Mouse (Mus musculus) midbrain, embryonic 16.5 days (tissue): ENCODE results near the gene Crip1. TPM values are rescaled to one million over a fixed set of nuclear protein-coding genes. Genes with fewer than 3 reads are reported as not detected.
A peak's percentile ranks its signal among the peaks of the same experiment; 100 is the strongest.

Experiments
- ATAC-seq: fragments of 200-750 bp; cut with Nextera tagmentation; 2 replicates; pipeline ENCODE4 v1.8.0; 2017; ENCODE audit warnings: moderate TSS enrichment
- H3K27ac ChIP-seq: fragments of 300-500 bp; sonication (generic); 2 replicates; pipeline ENCODE4 v1.5.1; 2014; ENCODE audit warnings: mild to moderate bottlenecking, low read length, mixed read lengths
- H3K27me3 ChIP-seq: fragments of 300-500 bp; sonication (generic); 2 replicates; pipeline ENCODE4 v1.6.1; 2014; ENCODE audit warnings: low read depth, low read length, mixed read lengths; ENCODE audit not compliant: control insufficient read depth, insufficient read depth
- H3K36me3 ChIP-seq: fragments of 300-500 bp; sonication (generic); 2 replicates; pipeline ENCODE4 v1.6.1; 2014; ENCODE audit warnings: mild to moderate bottlenecking, low read length, moderate library complexity, mixed read lengths; ENCODE audit not compliant: control insufficient read depth, insufficient read depth
- H3K4me1 ChIP-seq: fragments of 300-500 bp; sonication (generic); 2 replicates; pipeline ENCODE4 v1.6.1; 2014; ENCODE audit warnings: mild to moderate bottlenecking, low read length, mixed read lengths; ENCODE audit not compliant: control insufficient read depth, insufficient read depth
- H3K4me2 ChIP-seq: fragments of 300-500 bp; sonication (generic); 2 replicates; pipeline ENCODE4 v1.6.1; 2014; ENCODE audit warnings: mild to moderate bottlenecking, low read length, mixed read lengths
- H3K4me3 ChIP-seq: fragments of 300-500 bp; sonication (generic); 2 replicates; pipeline ENCODE4 v1.5.1; 2014; ENCODE audit warnings: low read depth, mild to moderate bottlenecking, low read length, moderate library complexity, mixed read lengths
- H3K9ac ChIP-seq: fragments of 300-500 bp; sonication (generic); 2 replicates; pipeline ENCODE4 v1.6.1; 2014; ENCODE audit warnings: low read depth, low read length, mixed read lengths
- H3K9me3 ChIP-seq: fragments of 300-500 bp; sonication (generic); replicated peaks from 2 replicates; pipeline ENCODE4 v1.6.1; 2014; ENCODE audit warnings: mild to moderate bottlenecking, low read length, mixed read lengths; ENCODE audit not compliant: control insufficient read depth, poor library complexity, severe bottlenecking
- WGBS: fragments of 180-500 bp; shearing (Covaris S2); extraction: QIAGEN DNeasy Blood & Tissue Kit; methylation state at CpG from one replicate; pipeline ENCODE4 v1.1.7; 2014; 5-methylcytosine and 5-hydroxymethylcytosine counted together
- polyA plus RNA-seq: library from polyadenylated mRNA; unstranded; fragments of >200 nt; fragmentation: Nextera tagmentation; extraction: Ambion mirVana; gene quantifications from 2 replicates; pipeline ENCODE4 v1.2.1, GENCODE M21; 2015

Crip1 gene
- polyA plus RNA-seq, 1 experiment from 2014 or later: 16.8 TPM

DNA sequence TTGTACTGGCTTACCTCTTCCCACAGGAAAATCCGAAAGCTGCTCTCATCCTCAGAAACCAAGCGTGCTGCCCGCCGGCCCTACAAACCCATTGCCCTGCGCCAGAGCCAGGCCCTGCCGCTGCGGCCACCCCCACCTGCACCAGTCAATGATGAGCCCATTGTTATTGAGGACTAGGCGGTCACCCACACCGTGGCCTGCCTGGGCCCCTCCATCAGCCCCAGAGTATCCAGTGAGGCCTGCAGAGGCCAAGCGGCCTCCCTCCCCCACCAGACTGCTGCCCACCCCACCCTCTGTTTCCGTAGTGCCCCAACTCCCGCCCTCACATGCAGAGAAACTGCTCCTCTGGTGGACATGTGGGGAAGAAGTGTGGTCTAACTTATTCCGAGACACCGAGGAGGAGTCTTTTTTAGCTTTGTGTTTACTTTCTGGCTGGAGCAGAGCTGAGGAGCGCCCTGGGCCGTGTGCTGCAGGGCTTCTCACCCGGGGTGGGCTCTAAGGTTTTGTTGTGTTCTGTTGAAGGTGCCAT is 9.6 kb upstream of the Crip1 start:
- Histone ChIP-seq H3K4me1 (peaks cover 17% of the 10 kb centered on the region), H3K4me3 (no peak overlapping the region), H3K36me3 (peaks cover 45% of the 10 kb centered on the region), H3K4me2 (no peak overlapping the region), H3K27ac (no peak overlapping the region), H3K27me3 (no peaks in the 10 kb centered on the region), H3K9me3 (no peaks in the 10 kb centered on the region), H3K9ac (no peak overlapping the region)
- no peak for ATAC-seq
- 76% methylated on average over 17 of the region's 17 CpGs for whole genome bisulfite sequencing

DNA sequence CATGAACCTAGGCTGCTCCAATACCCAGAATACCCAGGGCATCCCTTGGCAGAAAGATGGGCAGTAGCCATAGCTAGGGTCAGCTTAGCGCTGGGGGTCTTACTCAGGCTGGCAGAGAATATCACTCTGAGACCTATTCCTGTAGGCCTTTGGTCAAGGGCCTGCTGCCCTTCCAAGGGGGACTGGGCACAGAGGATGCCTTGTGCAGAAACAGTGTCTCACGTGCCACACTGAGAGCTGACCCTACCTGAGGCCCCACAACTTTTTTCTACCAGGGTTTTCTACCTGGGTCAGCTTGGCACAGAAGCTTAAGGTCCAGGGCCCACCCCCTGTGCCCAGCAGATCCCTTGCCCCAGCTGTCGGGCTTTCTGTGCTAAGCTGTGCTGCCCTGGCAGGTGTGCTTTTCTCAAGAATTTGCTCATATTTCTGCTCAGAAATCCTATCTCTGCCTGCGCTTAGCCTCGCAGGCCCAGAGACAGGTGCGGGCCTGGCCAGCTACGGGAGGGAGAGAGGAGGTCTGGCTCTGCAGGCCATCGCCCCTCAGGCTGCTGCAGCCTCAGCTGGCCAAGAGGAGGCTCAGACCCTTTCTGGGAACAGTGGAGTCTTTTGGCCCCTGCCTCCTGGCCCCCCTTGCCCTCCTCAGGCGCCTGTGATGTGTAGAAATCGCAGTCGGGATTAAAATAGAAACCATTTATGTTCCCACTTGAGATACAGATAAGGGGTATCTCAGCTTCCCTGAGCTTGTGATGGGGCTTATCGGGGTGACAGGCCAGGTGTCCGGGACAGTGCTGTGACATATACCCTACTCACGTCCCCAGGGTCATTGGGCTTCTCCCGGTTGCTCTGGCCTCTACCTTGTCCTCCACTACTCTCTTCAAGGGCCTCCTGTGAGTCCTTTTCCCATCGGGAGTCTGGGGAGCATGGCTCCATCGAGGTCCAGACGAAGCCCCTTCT is 8.6 kb upstream of the Crip1 start:
- WGBS: 92% methylated on average over 18 of the region's 18 CpGs
- H3K4me1 ChIP-seq: peaks cover 26% of the 10 kb centered on the region
- no peak overlapping the region for H3K4me2 ChIP-seq
- no peak overlapping the region for H3K4me3 ChIP-seq
- ATAC-seq: no peak
- no peaks in the 10 kb centered on the region for H3K27me3 ChIP-seq
- H3K9ac ChIP-seq: no peak overlapping the region
- H3K36me3 ChIP-seq: peaks cover 37% of the 10 kb centered on the region
- no peaks in the 10 kb centered on the region for H3K9me3 ChIP-seq
- H3K27ac ChIP-seq: 0 out of 2 replicates have a peak overlapping the region, but pooled peaks have one; percentile 1

DNA sequence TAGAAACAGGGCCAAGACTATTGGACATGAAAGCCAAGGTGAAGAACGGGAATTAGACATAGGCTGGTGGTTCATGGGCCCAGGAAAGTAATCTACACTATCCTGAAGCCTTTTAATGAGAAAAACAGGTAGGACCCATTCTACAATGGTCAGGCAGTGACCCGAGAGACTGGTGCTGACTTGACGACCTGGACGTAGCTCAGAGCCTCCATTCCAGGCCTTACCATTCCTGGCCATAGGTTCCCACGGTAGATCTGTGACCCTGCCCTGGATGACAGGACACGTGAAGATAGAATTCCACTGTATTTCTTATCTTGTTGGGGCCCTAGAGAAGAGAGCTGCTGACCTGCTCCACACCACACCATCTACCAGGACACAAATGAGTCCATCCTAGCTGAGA is 7.8 kb upstream of the Crip1 start:
- Histone ChIP-seq H3K4me3 (no peak overlapping the region), H3K27ac (no peak overlapping the region), H3K9ac (no peak overlapping the region), H3K4me2 (no peak overlapping the region), H3K9me3 (no peaks in the 10 kb centered on the region), H3K27me3 (no peaks in the 10 kb centered on the region), H3K36me3 (peaks cover 29% of the 10 kb centered on the region), H3K4me1 (peaks cover 34% of the 10 kb centered on the region)
- WGBS: 77% methylated on average over 6 of the region's 6 CpGs
- no peak for ATAC-seq

DNA sequence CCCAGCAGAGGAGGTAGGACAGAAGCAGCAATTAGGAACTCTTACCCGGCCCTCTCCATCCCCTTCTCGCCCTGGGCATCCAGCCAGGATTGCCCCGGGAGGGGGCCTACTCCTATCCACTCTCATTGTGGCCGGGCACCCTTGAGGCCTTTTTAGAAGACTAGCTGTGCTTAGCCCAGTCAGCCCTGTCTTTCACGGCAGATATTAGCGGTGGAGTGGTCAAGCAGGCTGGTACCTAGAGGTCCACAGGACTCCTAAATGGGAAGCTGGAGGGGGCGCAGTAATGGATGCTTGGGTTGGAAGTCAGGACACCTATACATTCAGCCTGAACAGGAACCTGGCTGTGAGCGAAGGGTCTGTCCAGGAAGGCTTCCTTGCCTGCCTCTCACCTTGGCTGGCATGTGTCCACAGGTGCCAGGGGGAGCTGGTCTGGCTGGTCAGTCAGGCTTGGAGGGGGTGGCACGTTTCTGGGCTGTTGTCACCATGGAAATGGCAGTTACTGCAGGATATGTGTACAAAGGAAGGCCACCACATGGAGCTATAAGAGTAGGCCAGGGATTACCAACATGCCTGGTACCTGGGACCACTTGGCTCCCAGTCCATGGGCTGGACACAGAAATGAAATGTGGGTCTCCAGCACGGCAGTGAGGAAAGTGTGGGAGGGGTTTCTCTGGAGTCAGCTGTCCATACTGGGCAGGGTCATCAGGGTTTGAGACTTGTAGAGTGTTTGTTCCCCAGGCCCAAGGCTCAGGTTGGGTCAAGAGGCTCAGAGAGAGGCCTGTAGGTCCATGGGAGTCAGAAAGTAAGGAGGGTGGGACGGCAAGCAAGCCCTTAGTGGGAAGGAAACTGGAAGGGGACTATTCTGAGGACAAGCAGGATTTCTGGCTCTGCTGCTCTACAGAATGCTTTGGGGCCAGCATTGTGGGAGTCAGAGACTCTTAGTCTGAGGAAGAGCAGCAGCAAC is 6.9 kb upstream of the Crip1 start:
- H3K4me1 ChIP-seq: peaks cover 35% of the 10 kb centered on the region
- 29% methylated on average over 11 of the region's 11 CpGs for WGBS

DNA sequence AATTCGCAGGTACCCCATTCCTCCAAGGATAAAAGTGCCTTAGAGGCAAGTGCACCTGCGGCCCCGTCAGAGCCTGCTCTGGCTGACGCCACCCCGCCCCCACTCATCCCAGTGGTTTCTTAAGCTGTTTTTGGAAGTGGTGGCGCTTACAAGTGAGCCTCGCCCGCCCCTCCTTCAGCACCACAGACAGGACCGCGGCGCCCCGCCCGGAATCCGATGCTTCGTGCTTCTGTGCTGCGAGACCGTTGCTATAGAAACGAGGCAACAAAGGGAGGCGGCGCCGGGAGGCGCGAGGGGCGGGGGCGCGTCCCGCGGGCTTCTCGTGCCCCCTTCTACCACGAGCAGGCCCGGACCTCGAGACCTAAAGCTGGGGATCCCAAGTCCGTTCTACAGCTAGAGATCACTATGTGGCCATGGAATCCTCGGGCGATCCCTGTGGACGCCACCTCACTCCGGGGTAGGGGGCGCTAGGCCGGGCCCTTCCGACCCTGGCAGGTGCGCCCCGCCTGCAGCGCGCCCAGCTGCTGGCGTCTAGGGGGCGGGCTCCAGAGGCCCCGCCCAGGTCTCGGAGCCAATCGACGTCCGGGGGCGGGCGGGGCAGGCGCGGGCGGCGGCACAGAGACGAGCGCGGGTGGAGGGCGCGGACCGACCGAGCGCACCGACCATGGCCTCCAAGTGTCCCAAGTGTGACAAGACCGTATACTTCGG is 6.1 kb upstream of the Crip1 start, which contains the start of gene Crip2:
Crip2 (plus strand) TSS at position 329 of the 708 bp plus-strand sequence.
- H3K36me3 ChIP-seq: peaks cover 24% of the 10 kb centered on the region
- H3K9me3 ChIP-seq: no peaks in the 10 kb centered on the region
- H3K4me1 ChIP-seq: peaks cover 35% of the 10 kb centered on the region
- H3K27ac ChIP-seq: peak within 1 kb of the TSS; percentile 83
- H3K9ac ChIP-seq: peak within 1 kb of the TSS; percentile 71
- peak; percentile 87 for ATAC-seq
- H3K4me3 ChIP-seq: peak within 1 kb of the TSS; percentile 51
- under 1% methylated on average over 66 of the region's 68 CpGs for WGBS
- peak within 1 kb of the TSS; percentile 70 for H3K4me2 ChIP-seq
- H3K27me3 ChIP-seq: no peaks in the 10 kb centered on the region

More for the DNA sequence above, 6.9 kb upstream of the Crip1 start:
- peak overlapping the region; percentile 71 for H3K9ac ChIP-seq
- peak overlapping the region; percentile 51 for H3K4me3 ChIP-seq
- ATAC-seq: peak; percentile 5
- H3K27me3 ChIP-seq: no peaks in the 10 kb centered on the region
- no peaks in the 10 kb centered on the region for H3K9me3 ChIP-seq
- H3K36me3 ChIP-seq: peaks cover 26% of the 10 kb centered on the region
- H3K4me2 ChIP-seq: peak overlapping the region; percentile 70
- peak overlapping the region; percentile 83 for H3K27ac ChIP-seq

DNA sequence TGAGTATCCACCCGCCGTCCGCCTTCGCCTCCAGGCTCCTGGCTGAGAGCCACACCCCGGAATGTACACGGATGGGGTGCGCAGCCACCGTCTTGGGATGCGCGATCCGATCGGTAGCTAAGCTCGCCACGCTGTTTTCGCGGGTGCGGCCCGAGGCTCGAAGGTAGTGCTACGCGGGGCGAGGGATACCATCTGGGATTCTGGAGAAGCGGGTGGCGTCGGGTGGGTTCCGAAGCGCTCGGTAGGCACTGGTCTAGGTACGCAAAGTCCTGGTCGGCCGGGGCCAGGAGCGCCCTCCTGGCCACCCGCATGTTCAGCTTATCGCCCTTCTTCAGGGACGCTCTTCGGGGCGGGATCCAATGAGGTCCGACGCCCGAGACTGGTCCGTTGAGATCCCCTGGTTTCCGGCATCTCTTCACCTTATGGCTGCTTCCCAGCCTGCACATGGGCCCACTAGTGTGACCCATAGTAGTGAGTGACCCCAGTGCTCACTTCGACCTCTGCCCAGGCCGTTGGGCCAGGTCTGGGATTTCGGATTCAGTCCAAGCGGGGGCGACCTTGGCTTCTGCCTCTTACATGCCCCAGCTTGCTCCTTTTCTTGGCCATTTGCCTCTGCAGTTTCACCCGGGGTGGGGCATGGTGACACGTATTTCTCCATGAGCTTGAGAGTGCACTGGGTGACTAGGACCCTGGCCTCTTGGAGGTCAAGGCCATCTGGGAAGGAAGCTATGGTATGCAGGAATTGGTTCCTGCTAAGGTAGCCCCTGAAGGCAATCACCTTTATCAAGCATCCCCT is 5.3 kb upstream of the Crip1 start:
- Histone ChIP-seq H3K9ac (peak overlapping the region; percentile 71), H3K27ac (peak overlapping the region; percentile 83), H3K9me3 (no peaks in the 10 kb centered on the region), H3K4me1 (peaks cover 35% of the 10 kb centered on the region), H3K4me3 (peak overlapping the region; percentile 51), H3K36me3 (peaks cover 20% of the 10 kb centered on the region), H3K4me2 (peak overlapping the region; percentile 70), H3K27me3 (no peaks in the 10 kb centered on the region)
- 2% methylated on average over 49 of the region's 49 CpGs for WGBS
- ATAC-seq: no peak; the same call in 1 of the 2 replicates

DNA sequence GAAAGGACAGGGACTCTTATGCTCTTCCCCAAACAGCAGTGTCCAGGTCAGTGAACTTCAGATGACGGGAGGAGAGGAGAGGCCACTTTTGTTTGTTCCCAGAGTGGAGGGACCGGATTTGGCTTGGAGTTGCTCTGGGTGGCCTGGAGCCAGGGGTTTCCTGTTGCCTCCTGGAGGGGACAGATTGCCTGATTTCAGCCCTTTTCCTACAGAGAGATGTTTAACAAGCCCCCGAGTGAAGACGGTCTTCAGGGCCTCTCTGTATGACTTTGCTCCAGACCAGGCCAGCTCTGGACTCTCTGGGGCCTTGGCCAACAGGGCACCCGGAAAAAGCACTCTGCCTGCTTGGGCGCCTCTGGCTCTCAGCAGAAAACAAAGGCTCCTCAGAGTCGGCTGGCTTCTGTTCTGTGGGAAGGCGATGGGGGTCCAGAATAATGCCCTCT is 4.6 kb upstream of the Crip1 start:
- Histone ChIP-seq H3K36me3 (peaks cover 18% of the 10 kb centered on the region), H3K4me2 (peak overlapping the region; percentile 70), H3K4me3 (peak overlapping the region; percentile 51), H3K9ac (peak overlapping the region; percentile 71), H3K27me3 (no peaks in the 10 kb centered on the region), H3K9me3 (no peaks in the 10 kb centered on the region), H3K27ac (peak overlapping the region; percentile 83), H3K4me1 (peaks cover 35% of the 10 kb centered on the region)
- WGBS: 17% methylated on average over 8 of the region's 8 CpGs
- no peak for ATAC-seq
